Mouse (Mus musculus) kidney, adult 2 months (tissue): Measurements from ENCODE around the gene Atg4d.

Source experiments
- CTCF ChIP-seq: fragments of 200-500 bp; conservative IDR thresholded peaks from 2 replicates; pipeline ENCODE4 v1.5.1; 2011; ENCODE audit warnings: low read depth, mild to moderate bottlenecking, control low read depth, low read length, moderate library complexity, mixed read lengths; ENCODE audit not compliant: insufficient read depth, insufficient read length
- POLR2A ChIP-seq: fragments of 200-500 bp; IDR thresholded peaks from one replicate; pipeline ENCODE4 v1.6.1; 2011; ENCODE audit warnings: low read depth, low read length, control low read depth

DNA sequence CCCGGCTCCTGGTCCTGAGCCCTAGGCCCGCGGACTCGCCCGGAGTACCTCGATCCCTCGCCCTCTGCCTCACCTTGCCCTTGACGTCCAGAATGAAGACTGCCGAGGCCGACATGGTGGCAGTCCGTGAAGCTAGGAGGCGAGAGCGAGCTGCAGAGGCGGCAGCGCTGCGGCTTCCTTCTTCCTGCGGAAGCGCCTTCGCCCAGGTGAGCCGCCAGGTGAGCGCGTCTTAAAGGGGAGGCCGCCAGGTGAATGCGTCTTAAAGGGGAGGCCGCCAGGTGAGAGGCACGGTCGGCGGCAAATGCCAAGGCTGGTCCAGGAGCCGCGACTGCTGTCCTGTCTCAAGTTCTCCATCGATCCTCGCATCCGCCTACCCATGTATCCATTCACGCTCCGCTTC, 47.0 kb downstream of the Atg4d start, which contains the start of gene Ap1m2:
- TF ChIP-seq CTCF (no peak; the same call in 1 of the 2 replicates), POLR2A (no peak)
